7 mouse cellular contexts compared by ENCODE assay signal in genomic region chr17:85799081-85799864, GRCm38 (mm10).
DNase-seq lines count a peak whose midpoint lies in the region; ATAC-seq lines count a peak whose summit lies in the region.

No protein-coding gene starts in this region.

- peak overlapping the region; percentile 82; the same call in 1 of the 2 replicates for H3K27ac ChIP-seq in hindbrain, embryonic 10.5 days

- peak; percentile 69 for DNase-seq in ES-CJ7 (ENCODE audit: low read depth, low spot score)
- peak; percentile 37 for DNase-seq in Muller cell, postnatal 12 days (ENCODE audit: inconsistent ontology term)
- peak; percentile 46 for DNase-seq in hindbrain, embryonic 10.5 days (ENCODE audit: low spot score)
- DNase-seq in cerebellum, adult 8-10 months, result no peak
- no peak for DNase-seq in urinary bladder, postnatal 10 days (ENCODE audit: low spot score)

- H3K27me3 ChIP-seq in hindbrain, embryonic 10.5 days (ENCODE audit: insufficient read depth, poor library complexity, severe bottlenecking), result peaks cover 99% of the 10 kb centered on the region

- ATAC-seq in megakaryocyte, adult 5-6 weeks (ENCODE audit: poor library complexity, severe bottlenecking), result peak; percentile 24; the same call in 1 of the 2 replicates
- ATAC-seq in CD4-positive, CD25-positive, alpha-beta regulatory T cell, adult 4 months, result no peak

- peaks cover 28% of the 10 kb centered on the region for H3K4me1 ChIP-seq in hindbrain, embryonic 10.5 days (replicated peaks)

- no peaks in the 10 kb centered on the region for H3K9me3 ChIP-seq in hindbrain, embryonic 10.5 days

- under 1% methylated on average over 22 of the region's 22 CpGs for WGBS in hindbrain, embryonic 10.5 days

- H3K36me3 ChIP-seq in hindbrain, embryonic 10.5 days, result no peaks in the 10 kb centered on the region

- H3K4me3 ChIP-seq in hindbrain, embryonic 10.5 days, result peak overlapping the region; percentile 64

Comparison
In these comparisons a context has a peak if more than half of its experiments do, and no peak if none do; other contexts are left out.
1. DNase-seq: peak in ES-CJ7 (single experiment), Muller cell, postnatal 12 days (single experiment) and hindbrain, embryonic 10.5 days (single experiment); none in cerebellum, adult 8-10 months (single experiment) and urinary bladder, postnatal 10 days (single experiment).